Mouse (Mus musculus) heart, postnatal 0 days (tissue): ENCODE results near the gene Ctdspl. TPM values are rescaled to one million over a fixed set of nuclear protein-coding genes. Genes with fewer than 3 reads are reported as not detected.

ENCODE experiments used
- ATAC-seq: fragments of 200-750 bp; cut with Nextera tagmentation; 2 replicates; pipeline ENCODE4 v1.8.0; 2017; ENCODE audit warnings: low read depth, moderate number of reproducible peaks, moderate library complexity; ENCODE audit not compliant: insufficient read depth
- DNase-seq: peaks from one replicate; pipeline ENCODE4 v3.0.0-alpha.2; 2016; ENCODE audit warnings: low spot score
- H3K27ac ChIP-seq: fragments of 300-500 bp; sonication (generic); 2 replicates; pipeline ENCODE4 v1.5.1; 2014; ENCODE audit warnings: low read depth, mild to moderate bottlenecking
- H3K27me3 ChIP-seq: fragments of 300-500 bp; sonication (generic); 2 replicates; pipeline ENCODE4 v1.6.1; 2014; ENCODE audit warnings: low read length, mixed read lengths; ENCODE audit not compliant: control insufficient read depth, insufficient read depth
- H3K36me3 ChIP-seq: fragments of 300-500 bp; sonication (generic); replicated peaks from 2 replicates; pipeline ENCODE4 v1.6.1; 2014; ENCODE audit warnings: low read length, mixed read lengths; ENCODE audit not compliant: control insufficient read depth, insufficient read depth
- H3K4me1 ChIP-seq: fragments of 300-500 bp; sonication (generic); 2 replicates; pipeline ENCODE4 v1.6.1; 2014; ENCODE audit warnings: antibody characterized with exemption; ENCODE audit not compliant: control insufficient read depth, insufficient read depth
- H3K4me2 ChIP-seq: fragments of 300-500 bp; sonication (generic); 2 replicates; pipeline ENCODE4 v1.6.1; 2014; ENCODE audit warnings: low read depth, mild to moderate bottlenecking, low read length, moderate library complexity
- H3K4me3 ChIP-seq: fragments of 300-500 bp; sonication (generic); 2 replicates; pipeline ENCODE4 v1.5.1; 2014; ENCODE audit warnings: low read depth, low read length
- H3K9ac ChIP-seq: fragments of 300-500 bp; sonication (generic); replicated peaks from 2 replicates; pipeline ENCODE4 v1.6.1; 2014; ENCODE audit warnings: low read depth, low read length, mixed read lengths
- H3K9me3 ChIP-seq: fragments of 300-500 bp; sonication (generic); replicated peaks from 2 replicates; pipeline ENCODE4 v1.6.1; 2016; ENCODE audit warnings: low read length; ENCODE audit not compliant: control insufficient read depth
- CTCF ChIP-seq: IDR thresholded peaks from 2 replicates; pipeline ENCODE4 v1.5.1; 2016; ENCODE audit warnings: antibody characterized with exemption, control low read depth, low read depth
- EP300 ChIP-seq: IDR thresholded peaks from 2 replicates; pipeline ENCODE4 v1.6.1; 2016; ENCODE audit warnings: antibody characterized with exemption, low read depth
- WGBS: fragments of 180-500 bp; shearing (Covaris S2); extraction: QIAGEN DNeasy Blood & Tissue Kit; methylation state at CpG from one replicate; pipeline ENCODE4 v1.1.7; 2014; 5-methylcytosine and 5-hydroxymethylcytosine counted together
- polyA plus RNA-seq: library from polyadenylated mRNA; unstranded; fragments of >200 nt; fragmentation: Nextera tagmentation; extraction: Ambion mirVana; gene quantifications from 2 replicates; pipeline ENCODE4 v1.2.1, GENCODE M21; 2015
- total RNA-seq: library from RNA; depleted of rRNA; stranded (reverse); fragments of >200 nt; gene quantifications from 2 replicates; pipeline ENCODE4 v1.2.3, GENCODE M21; 2014; ENCODE audit warnings: low replicate concordance

Ctdspl gene
- total and polyA plus RNA-seq, 2 experiments from 2014 or later, result 4.3 to 12.6 TPM

DNA sequence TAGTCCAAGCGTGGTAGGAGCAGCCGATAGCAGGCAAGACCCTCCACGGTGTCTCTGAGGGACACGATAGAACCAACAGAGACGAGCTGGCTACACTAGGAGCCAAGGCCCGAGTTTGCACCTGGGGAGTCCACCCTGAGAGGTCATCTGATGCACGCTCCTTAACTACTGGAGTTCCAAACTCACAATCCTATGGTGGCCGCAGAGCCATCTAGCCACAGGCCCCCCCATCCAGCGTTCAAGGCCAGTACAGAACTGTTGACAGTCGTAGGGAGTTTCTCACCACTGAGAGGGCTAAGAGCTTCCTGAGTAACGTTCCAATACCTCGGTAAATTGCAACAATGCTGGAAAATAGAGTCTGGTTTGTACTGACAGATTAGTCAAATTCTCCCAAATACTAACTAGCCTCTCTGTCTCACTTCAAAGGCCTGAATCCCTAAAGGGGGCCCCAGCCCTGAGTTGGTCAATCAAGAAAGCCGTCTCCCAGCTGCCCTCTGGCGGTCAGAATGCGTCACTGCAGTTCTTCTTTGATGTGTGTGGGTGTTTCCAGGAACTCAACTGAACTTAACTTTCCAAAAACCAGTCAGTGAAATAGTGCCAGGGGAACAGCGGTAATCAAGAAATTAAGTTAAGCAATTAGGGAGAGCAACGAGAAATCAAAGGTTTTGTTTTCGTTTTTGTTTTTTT is 18.2 kb upstream of the Ctdspl start:
- DNase-seq, result peak; percentile 67
- WGBS, result 51% methylated on average over 18 of the region's 18 CpGs
- TF ChIP-seq EP300, result no peak
- peak; percentile 95 for TF ChIP-seq CTCF
- no peaks in the 10 kb centered on the region; the same call in 1 of the 2 replicates for H3K27me3 ChIP-seq
- no peaks in the 10 kb centered on the region; the same call in 1 of the 2 replicates for H3K9me3 ChIP-seq
- no peaks in the 10 kb centered on the region for H3K4me1 ChIP-seq
- H3K27ac ChIP-seq, result no peak overlapping the region
- H3K4me2 ChIP-seq, result no peak overlapping the region
- peak; percentile 72 for ATAC-seq
- H3K4me3 ChIP-seq, result no peak overlapping the region
- no peaks in the 10 kb centered on the region for H3K36me3 ChIP-seq
- H3K9ac ChIP-seq, result no peak overlapping the region

DNA sequence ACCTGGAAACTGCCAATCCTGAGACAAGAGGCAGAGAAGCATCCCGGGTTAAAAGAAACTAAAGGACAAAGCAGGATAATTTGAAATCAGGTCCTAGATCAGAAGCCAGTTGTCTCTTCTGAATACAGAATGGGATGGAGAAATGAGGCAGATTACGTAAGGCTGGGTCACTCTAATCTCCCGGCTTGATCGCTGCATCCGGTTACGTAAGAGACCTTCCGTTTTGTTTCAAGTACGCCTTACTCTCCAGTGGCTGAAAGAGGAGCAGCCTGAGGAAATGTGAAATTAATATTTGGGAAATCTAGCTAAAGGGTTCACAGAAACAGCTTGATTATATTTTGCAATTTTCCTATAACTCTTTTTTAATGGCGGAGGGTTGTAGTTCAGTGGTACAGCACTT is 13.2 kb upstream of the Ctdspl start:
- no peak overlapping the region for H3K9ac ChIP-seq
- H3K4me1 ChIP-seq, result no peaks in the 10 kb centered on the region
- H3K27ac ChIP-seq, result no peak overlapping the region
- H3K36me3 ChIP-seq, result no peaks in the 10 kb centered on the region
- WGBS, result 90% methylated on average over 9 of the region's 9 CpGs
- ATAC-seq (no peak), DNase-seq (no peak)
- no peaks in the 10 kb centered on the region for H3K27me3 ChIP-seq
- H3K4me2 ChIP-seq, result no peak overlapping the region
- TF ChIP-seq EP300, result no peak
- TF ChIP-seq CTCF, result no peak
- H3K9me3 ChIP-seq, result no peaks in the 10 kb centered on the region; the same call in 1 of the 2 replicates
- H3K4me3 ChIP-seq, result no peak overlapping the region

DNA sequence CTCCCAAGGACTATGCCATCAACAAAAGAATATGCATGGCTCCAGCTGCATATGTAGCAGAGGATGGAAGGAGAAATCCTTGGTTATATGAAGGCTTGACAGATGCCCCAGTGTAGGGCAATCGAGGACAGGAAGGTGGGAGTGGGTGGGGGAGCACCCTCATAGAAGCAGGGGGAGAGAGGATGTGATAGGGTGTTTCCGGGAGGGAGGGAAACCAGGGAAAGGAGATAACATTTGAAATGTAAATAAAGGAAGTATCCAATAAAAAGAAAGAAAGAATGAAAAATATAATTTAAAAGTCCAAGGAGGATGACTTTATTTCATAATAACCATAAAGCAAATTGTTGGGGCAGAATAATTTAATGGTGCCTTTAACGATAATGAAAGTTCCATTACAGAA is 12.6 kb upstream of the Ctdspl start:
- Histone ChIP-seq H3K9me3 (no peaks in the 10 kb centered on the region; the same call in 1 of the 2 replicates), H3K27me3 (no peaks in the 10 kb centered on the region), H3K36me3 (no peaks in the 10 kb centered on the region), H3K4me3 (no peak overlapping the region), H3K9ac (no peak overlapping the region), H3K27ac (no peak overlapping the region), H3K4me2 (no peak overlapping the region), H3K4me1 (no peaks in the 10 kb centered on the region)
- no peak for DNase-seq
- no peak for ATAC-seq
- 66% methylated on average over 3 of the region's 3 CpGs for WGBS
- no peak for TF ChIP-seq EP300
- no peak for TF ChIP-seq CTCF

DNA sequence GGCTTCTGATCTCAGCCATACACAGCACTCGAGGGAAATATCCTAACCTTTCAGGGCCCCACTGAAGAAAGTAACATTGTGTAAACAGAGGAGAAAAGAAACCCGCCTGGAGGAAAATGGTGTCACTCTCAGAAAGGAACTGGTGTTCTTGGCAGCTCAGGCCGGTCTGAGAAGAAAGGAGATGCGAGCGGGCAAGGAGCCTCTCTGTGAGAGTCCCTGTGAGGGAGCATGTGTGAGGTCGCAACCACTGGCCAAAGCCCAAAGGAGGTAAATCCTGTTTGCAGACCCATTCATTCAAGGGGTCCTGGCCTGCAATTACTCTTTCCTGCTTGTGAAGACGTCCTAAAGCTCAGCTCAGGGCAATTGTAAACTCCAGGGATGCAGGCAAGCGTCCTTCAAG is 11.7 kb upstream of the Ctdspl start:
- Histone ChIP-seq H3K36me3 (no peaks in the 10 kb centered on the region), H3K9ac (no peak overlapping the region), H3K4me3 (no peak overlapping the region), H3K27ac (no peak overlapping the region), H3K4me2 (no peak overlapping the region), H3K4me1 (no peaks in the 10 kb centered on the region), H3K27me3 (no peaks in the 10 kb centered on the region), H3K9me3 (no peaks in the 10 kb centered on the region; the same call in 1 of the 2 replicates)
- ATAC-seq (no peak), DNase-seq (no peak)
- TF ChIP-seq CTCF, result no peak
- no peak for TF ChIP-seq EP300
- WGBS, result 56% methylated on average over 8 of the region's 8 CpGs

DNA sequence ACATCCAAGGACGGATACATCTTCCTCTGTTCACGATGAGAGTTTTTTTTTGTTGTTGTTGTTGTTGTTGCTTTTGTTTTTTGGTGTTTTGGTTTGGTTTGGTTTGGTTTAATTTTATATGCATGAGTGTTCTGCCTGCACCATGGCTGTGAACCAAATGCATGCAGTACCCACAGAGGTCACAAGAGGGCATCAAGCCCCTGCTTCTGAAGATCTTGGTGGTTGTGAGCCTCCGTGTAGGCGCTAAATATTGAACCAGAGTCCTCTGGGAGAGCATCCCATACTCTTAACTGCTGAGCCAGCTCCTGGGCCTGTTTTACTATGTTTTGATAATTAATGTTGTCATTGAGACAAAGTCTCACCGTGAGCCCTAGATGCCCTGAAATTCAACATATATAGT is 11.0 kb upstream of the Ctdspl start:
- no peak for TF ChIP-seq EP300
- peak; percentile 56 for TF ChIP-seq CTCF
- Histone ChIP-seq H3K4me3 (no peak overlapping the region), H3K9ac (no peak overlapping the region), H3K27me3 (no peaks in the 10 kb centered on the region), H3K4me1 (no peaks in the 10 kb centered on the region), H3K4me2 (no peak overlapping the region), H3K9me3 (no peaks in the 10 kb centered on the region; the same call in 1 of the 2 replicates), H3K36me3 (no peaks in the 10 kb centered on the region), H3K27ac (no peak overlapping the region)
- WGBS, result 62% methylated on average over 5 of the region's 5 CpGs
- DNase-seq (no peak), ATAC-seq (no peak)

DNA sequence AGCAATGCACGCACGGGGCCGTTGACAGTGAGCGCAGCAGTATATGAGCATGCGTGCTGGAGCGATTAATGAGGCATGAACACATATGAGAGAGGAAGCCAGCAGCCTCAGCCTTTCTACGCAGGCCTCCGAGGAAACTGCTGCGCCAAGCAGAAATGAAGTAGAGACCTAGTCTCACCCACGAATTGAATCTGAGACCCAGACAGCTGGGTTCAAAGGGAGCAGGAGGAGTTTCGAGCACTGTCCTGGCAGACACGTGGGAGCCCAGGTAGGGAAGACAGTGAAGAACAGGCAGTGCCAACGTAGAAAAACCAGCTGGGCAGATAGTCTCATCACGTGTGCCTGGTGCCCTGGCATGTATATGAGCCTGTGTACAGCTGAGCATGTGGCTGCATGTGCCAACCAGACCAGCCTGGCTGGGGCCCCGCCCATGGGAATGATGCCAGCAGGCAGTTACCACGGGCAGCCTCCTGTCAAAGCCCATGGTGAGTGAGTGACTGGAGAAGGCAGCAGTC is 6.5 kb upstream of the Ctdspl start:
- no peak for ATAC-seq
- no peaks in the 10 kb centered on the region for H3K9me3 ChIP-seq
- no peak for DNase-seq
- no peaks in the 10 kb centered on the region for H3K27me3 ChIP-seq
- H3K4me3 ChIP-seq, result no peak overlapping the region
- TF ChIP-seq EP300 (no peak), CTCF (no peak)
- peaks cover 4% of the 10 kb centered on the region; the same call in 1 of the 2 replicates for H3K4me1 ChIP-seq
- no peaks in the 10 kb centered on the region for H3K36me3 ChIP-seq
- H3K27ac ChIP-seq, result no peak overlapping the region
- no peak overlapping the region for H3K4me2 ChIP-seq
- no peak overlapping the region for H3K9ac ChIP-seq
- WGBS, result 69% methylated on average over 16 of the region's 16 CpGs
